Mouse (Mus musculus): ENCODE measurements around the gene Creb3l2.

GRCm38 (mm10) chr6:37377836-37378580 lies 63.9 kb downstream of the Creb3l2 start:
- TF ChIP-seq GATA1 (IDR thresholded peaks at IDR 0.05; ENCODE audit: low read length) = no peak
- TF ChIP-seq TAL1 (IDR thresholded peaks at IDR 0.05; ENCODE audit: low read length) = no peak
